Mouse (Mus musculus) forebrain, embryonic 16.5 days (tissue): Measurements from ENCODE around the gene Rcor1. TPM values are rescaled to one million over a fixed set of nuclear protein-coding genes. Genes with fewer than 3 reads are reported as not detected.

ENCODE experiments used
- ATAC-seq: fragments of 200-750 bp; cut with Nextera tagmentation; 2 replicates; pipeline ENCODE4 v1.8.0; 2017; ENCODE audit warnings: mild to moderate bottlenecking, moderate library complexity
- H3K27ac ChIP-seq: fragments of 300-500 bp; sonication (generic); 2 replicates; pipeline ENCODE4 v1.5.1; 2014; ENCODE audit warnings: low read length, control low read depth
- H3K27me3 ChIP-seq: fragments of 300-500 bp; sonication (generic); replicated peaks from 2 replicates; pipeline ENCODE4 v1.6.1; 2014; ENCODE audit warnings: low read length; ENCODE audit not compliant: control insufficient read depth, insufficient read depth
- H3K36me3 ChIP-seq: fragments of 300-500 bp; sonication (generic); 2 replicates; pipeline ENCODE4 v1.6.1; 2014; ENCODE audit not compliant: control insufficient read depth, insufficient read depth
- H3K4me1 ChIP-seq: fragments of 300-500 bp; sonication (generic); replicated peaks from 2 replicates; pipeline ENCODE4 v1.6.1; 2014; ENCODE audit warnings: low read length; ENCODE audit not compliant: control insufficient read depth, insufficient read depth
- H3K4me2 ChIP-seq: fragments of 300-500 bp; sonication (generic); 2 replicates; pipeline ENCODE4 v1.6.1; 2014; ENCODE audit warnings: mild to moderate bottlenecking, low read length, control low read depth
- H3K4me3 ChIP-seq: fragments of 300-500 bp; sonication (generic); replicated peaks from 2 replicates; pipeline ENCODE4 v1.5.1; 2014; ENCODE audit warnings: mild to moderate bottlenecking, low read length, control low read depth
- H3K9ac ChIP-seq: fragments of 300-500 bp; sonication (generic); replicated peaks from 2 replicates; pipeline ENCODE4 v1.6.1; 2014; ENCODE audit warnings: low read depth, low read length, control low read depth
- H3K9me3 ChIP-seq: fragments of 300-500 bp; sonication (generic); 2 replicates; pipeline ENCODE4 v1.6.1; 2016; ENCODE audit warnings: low read length; ENCODE audit not compliant: control insufficient read depth
- WGBS: fragments of 180-500 bp; shearing (Covaris S2); extraction: QIAGEN DNeasy Blood & Tissue Kit; methylation state at CpG from one replicate; pipeline ENCODE4 v1.1.7; 2014; 5-methylcytosine and 5-hydroxymethylcytosine counted together
- polyA plus RNA-seq: library from polyadenylated mRNA; unstranded; fragments of >200 nt; fragmentation: Nextera tagmentation; extraction: Ambion mirVana; gene quantifications from 2 replicates; pipeline ENCODE4 v1.2.1, GENCODE M21; 2015

The Rcor1 gene
- polyA plus RNA-seq, 1 experiment from 2014 or later, result 7.6 TPM

DNA sequence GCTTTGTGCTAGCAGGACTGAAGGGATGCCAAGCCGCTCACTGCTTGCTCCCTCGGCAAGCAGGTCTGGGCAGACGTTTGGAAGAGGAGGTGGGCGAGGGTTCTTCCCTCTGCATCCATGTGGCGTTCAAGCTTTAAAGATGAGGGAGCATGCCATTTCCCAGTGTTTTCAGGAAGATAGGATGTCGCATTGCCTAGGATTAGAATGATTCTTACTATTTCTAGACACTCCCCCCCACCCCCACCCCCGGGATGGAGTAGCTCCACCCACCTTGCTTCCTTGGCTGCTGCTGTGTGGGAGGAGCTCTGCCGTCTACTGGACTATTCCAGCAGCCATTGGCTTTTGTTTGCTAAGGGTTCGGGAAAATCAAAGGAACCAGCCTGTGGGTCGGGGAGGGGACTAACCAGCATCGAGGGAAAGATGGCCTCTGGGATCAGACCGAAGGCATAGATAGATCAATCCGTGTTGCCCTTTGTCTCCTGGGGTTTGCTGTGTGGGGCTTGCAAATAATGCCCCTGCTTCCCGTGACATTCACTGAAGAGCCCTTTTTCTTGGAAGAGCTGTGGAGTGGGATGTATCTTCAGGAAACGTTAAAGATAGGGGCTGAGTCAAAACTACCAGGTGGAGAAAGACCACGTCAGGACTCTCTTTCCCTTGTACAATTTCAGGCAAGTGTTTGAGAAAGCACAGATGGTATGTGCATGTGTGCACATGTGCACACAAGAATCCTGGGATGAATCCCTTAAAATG lies 123.3 kb downstream of the Rcor1 start:
- Histone ChIP-seq H3K27me3 (no peaks in the 10 kb centered on the region), H3K4me2 (peak overlapping the region; percentile 53), H3K27ac (peak overlapping the region; percentile 96), H3K36me3 (no peaks in the 10 kb centered on the region), H3K4me3 (peak overlapping the region; percentile 32), H3K4me1 (peaks cover 38% of the 10 kb centered on the region), H3K9me3 (no peaks in the 10 kb centered on the region), H3K9ac (peak overlapping the region; percentile 55)
- ATAC-seq, result peak; percentile 62
- WGBS, result 4% methylated on average over 16 of the region's 16 CpGs

DNA sequence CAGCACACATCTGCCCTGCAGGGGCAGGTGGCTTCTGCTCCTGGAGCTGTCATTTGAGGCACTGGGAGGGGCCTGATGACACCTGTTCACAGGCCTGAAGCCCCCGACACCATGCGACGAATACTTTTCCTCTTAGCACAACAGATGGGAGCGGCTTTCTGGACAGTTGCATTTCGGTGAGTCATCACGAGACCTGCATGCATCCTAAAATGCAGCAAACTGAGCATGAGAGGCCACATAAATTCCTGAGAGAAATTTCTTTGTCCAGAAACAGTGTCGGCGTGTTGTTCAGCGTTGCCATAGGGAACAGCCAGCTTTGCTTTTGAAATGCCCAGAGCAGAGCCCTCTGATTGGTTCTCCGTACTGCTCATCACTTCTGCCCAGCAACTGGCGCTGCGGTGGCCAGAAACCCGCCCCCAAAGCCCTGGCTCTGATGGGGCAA lies 125.2 kb downstream of the Rcor1 start:
- Histone ChIP-seq H3K4me2 (peak overlapping the region; percentile 52), H3K9me3 (no peaks in the 10 kb centered on the region), H3K4me3 (peak overlapping the region; percentile 35), H3K4me1 (peaks cover 52% of the 10 kb centered on the region), H3K27me3 (no peaks in the 10 kb centered on the region), H3K9ac (peak overlapping the region; percentile 23), H3K27ac (peak overlapping the region; percentile 90), H3K36me3 (no peaks in the 10 kb centered on the region)
- peak; percentile 87 for ATAC-seq
- under 1% methylated on average over 13 of the region's 13 CpGs for WGBS

GRCm38 (mm10) chr12:111165146-111165812 lies 126.1 kb downstream of the Rcor1 start:
- 61% methylated on average over 10 of the region's 10 CpGs for WGBS
- H3K4me2 ChIP-seq, result peak overlapping the region; percentile 91
- no peak for ATAC-seq
- H3K9ac ChIP-seq, result peak overlapping the region; percentile 23
- H3K4me3 ChIP-seq, result peak overlapping the region; percentile 81
- H3K27ac ChIP-seq, result peak overlapping the region; percentile 90
- no peaks in the 10 kb centered on the region for H3K36me3 ChIP-seq
- no peaks in the 10 kb centered on the region for H3K27me3 ChIP-seq
- no peaks in the 10 kb centered on the region for H3K9me3 ChIP-seq
- H3K4me1 ChIP-seq, result peaks cover 57% of the 10 kb centered on the region

Other genes with a start within 250 kb of the Rcor1 start
- gene Mok, start 198.4 kb upstream of the Rcor1 start, polyA plus RNA-seq, result 13.4 and 13.6 TPM in 2 replicates
- gene Zfp839, start 189.1 kb upstream of the Rcor1 start, polyA plus RNA-seq, result 3.2 and 3.3 TPM in 2 replicates
- 76.1 and 87.1 TPM in 2 replicates for gene Cinp, start 150.2 kb upstream of the Rcor1 start, polyA plus RNA-seq
- gene Tecpr2, start 150.1 kb upstream of the Rcor1 start, polyA plus RNA-seq, result 8.6 and 9.3 TPM in 2 replicates
- 6.1 TPM in 2 replicates for gene Ankrd9, start 60.3 kb upstream of the Rcor1 start, polyA plus RNA-seq
- 14.0 and 15.8 TPM in 2 replicates for gene Traf3, start 127.0 kb downstream of the Rcor1 start, polyA plus RNA-seq
- not detected in 2 replicates for gene 4930595D18Rik, start 145.1 kb downstream of the Rcor1 start, polyA plus RNA-seq
- gene Amn, start 231.7 kb downstream of the Rcor1 start, polyA plus RNA-seq, result 6.8 and 8.2 TPM in 2 replicates